Mouse (Mus musculus) heart, embryonic 11.5 days (tissue): ENCODE results near the gene Klrc3. TPM values are rescaled to one million over a fixed set of nuclear protein-coding genes. Genes with fewer than 3 reads are reported as not detected.
"Not testable (repeated sequence)": the region's sequence is repeated elsewhere in the genome, so short reads cannot be mapped to it uniquely, and the experiment has no call there.

Source experiments
- ATAC-seq: fragments of 200-750 bp; cut with Nextera tagmentation; replicated peaks from 2 replicates; pipeline ENCODE4 v1.8.0; 2017; ENCODE audit warnings: moderate library complexity; ENCODE audit not compliant: insufficient number of reproducible peaks, low FRiP score, low TSS enrichment
- H3K27ac ChIP-seq: fragments of 300-500 bp; sonication (generic); 2 replicates; pipeline ENCODE4 v1.5.1; 2014; ENCODE audit warnings: mild to moderate bottlenecking, low read depth, low read length
- H3K27me3 ChIP-seq: fragments of 300-500 bp; sonication (generic); 2 replicates; pipeline ENCODE4 v1.6.1; 2014; ENCODE audit warnings: mild to moderate bottlenecking, low read length, mixed read lengths; ENCODE audit not compliant: control insufficient read depth, insufficient read depth
- H3K36me3 ChIP-seq: fragments of 300-500 bp; sonication (generic); 2 replicates; pipeline ENCODE4 v1.6.1; 2014; ENCODE audit warnings: mild to moderate bottlenecking, low read length, moderate library complexity, mixed read lengths; ENCODE audit not compliant: control insufficient read depth, insufficient read depth
- H3K4me1 ChIP-seq: fragments of 300-500 bp; sonication (generic); 2 replicates; pipeline ENCODE4 v1.6.1; 2014; ENCODE audit warnings: low read length; ENCODE audit not compliant: control insufficient read depth, insufficient read depth
- H3K4me2 ChIP-seq: fragments of 300-500 bp; sonication (generic); 2 replicates; pipeline ENCODE4 v1.6.1; 2014; ENCODE audit warnings: mild to moderate bottlenecking, moderate library complexity
- H3K4me3 ChIP-seq: fragments of 300-500 bp; sonication (generic); 2 replicates; pipeline ENCODE4 v1.5.1; 2014; ENCODE audit warnings: low read depth, low read length
- H3K9ac ChIP-seq: fragments of 300-500 bp; sonication (generic); 2 replicates; pipeline ENCODE4 v1.6.1; 2014; ENCODE audit warnings: mild to moderate bottlenecking, low read depth, low read length, moderate library complexity
- H3K9me3 ChIP-seq: fragments of 300-500 bp; sonication (generic); replicated peaks from 2 replicates; pipeline ENCODE4 v1.6.1; 2016; ENCODE audit warnings: low read length; ENCODE audit not compliant: control insufficient read depth
- WGBS: fragments of 180-500 bp; shearing (Covaris S2); extraction: QIAGEN DNeasy Blood & Tissue Kit; methylation state at CpG from one replicate; pipeline ENCODE4 v1.1.7; 2014; ENCODE audit not compliant: insufficient replicate concordance; 5-methylcytosine and 5-hydroxymethylcytosine counted together
- polyA plus RNA-seq: library from polyadenylated mRNA; unstranded; fragments of >200 nt; fragmentation: Nextera tagmentation; extraction: Ambion mirVana; gene quantifications from 2 replicates; pipeline ENCODE4 v1.2.1, GENCODE M21; 2014

Klrc3 gene
- polyA plus RNA-seq = not detected in 2 replicates

- not testable (repeated sequence) for H3K9me3 ChIP-seq, H3K27ac ChIP-seq, H3K9ac ChIP-seq, ATAC-seq, H3K4me2 ChIP-seq, H3K4me1 ChIP-seq, H3K36me3 ChIP-seq, H3K27me3 ChIP-seq, H3K4me3 ChIP-seq
- 78% methylated on average over 3 of the region's 3 CpGs for WGBS
Measured at GRCm38 (mm10) chr6:129643237-129643636, at the start of gene Klrc3. Klrc3 (minus strand) TSS chr6:129643337.

DNA sequence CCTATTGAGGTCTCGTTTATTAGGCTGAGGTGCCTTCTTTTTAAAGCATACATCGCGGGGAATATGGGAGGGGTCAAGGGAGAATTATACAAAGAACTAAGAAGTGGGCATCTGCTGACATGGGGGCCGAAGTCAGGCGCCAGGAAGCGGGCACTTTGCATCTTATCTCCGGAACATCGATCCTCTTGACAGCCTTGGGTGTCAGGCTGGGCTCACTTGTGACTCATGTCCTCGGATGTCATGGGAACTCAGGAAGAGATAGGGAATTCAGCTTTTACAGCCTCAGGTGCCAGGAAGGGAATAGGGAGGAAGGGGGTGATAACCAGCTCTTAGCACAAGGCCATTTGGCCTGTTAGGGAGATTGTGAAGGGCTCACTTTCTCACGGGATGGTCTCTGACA, 48.3 kb upstream of the Klrc3 start:
- ATAC-seq, H3K4me2 ChIP-seq, H3K27ac ChIP-seq, H3K36me3 ChIP-seq, H3K4me1 ChIP-seq, H3K4me3 ChIP-seq, H3K27me3 ChIP-seq, H3K9ac ChIP-seq, H3K9me3 ChIP-seq: not testable (repeated sequence)
- whole genome bisulfite sequencing = 50% methylated on average over 10 of the region's 10 CpGs

DNA sequence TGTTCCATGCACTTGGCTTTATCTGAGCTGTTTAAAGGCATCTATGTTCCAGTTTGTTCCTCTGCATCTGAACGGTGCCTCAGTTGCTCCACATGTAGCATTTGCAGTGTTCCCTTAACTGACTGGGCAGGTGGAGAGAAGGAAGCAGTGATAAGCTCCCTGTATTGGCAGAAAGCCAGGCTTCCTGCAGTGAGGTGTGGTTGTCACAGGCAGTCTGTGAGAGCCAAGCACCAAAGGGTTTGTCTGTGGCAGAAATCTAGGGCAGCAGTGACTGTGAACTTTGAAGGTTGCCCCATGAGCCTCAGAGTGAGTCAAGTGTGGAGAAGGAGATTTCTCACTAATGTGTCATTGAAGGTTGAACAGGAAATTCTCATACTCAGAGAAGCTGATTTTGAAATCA, 37.2 kb upstream of the Klrc3 start:
- H3K27me3 ChIP-seq = no peaks in the 10 kb centered on the region
- no peak for ATAC-seq
- H3K27ac ChIP-seq = no peak overlapping the region
- no peak overlapping the region for H3K9ac ChIP-seq
- H3K4me1 ChIP-seq = no peaks in the 10 kb centered on the region
- H3K36me3 ChIP-seq = no peaks in the 10 kb centered on the region
- no peak overlapping the region for H3K4me3 ChIP-seq
- WGBS = 46% methylated on average over 1 of the region's 1 CpGs
- H3K9me3 ChIP-seq = no peaks in the 10 kb centered on the region
- H3K4me2 ChIP-seq = no peak overlapping the region

DNA sequence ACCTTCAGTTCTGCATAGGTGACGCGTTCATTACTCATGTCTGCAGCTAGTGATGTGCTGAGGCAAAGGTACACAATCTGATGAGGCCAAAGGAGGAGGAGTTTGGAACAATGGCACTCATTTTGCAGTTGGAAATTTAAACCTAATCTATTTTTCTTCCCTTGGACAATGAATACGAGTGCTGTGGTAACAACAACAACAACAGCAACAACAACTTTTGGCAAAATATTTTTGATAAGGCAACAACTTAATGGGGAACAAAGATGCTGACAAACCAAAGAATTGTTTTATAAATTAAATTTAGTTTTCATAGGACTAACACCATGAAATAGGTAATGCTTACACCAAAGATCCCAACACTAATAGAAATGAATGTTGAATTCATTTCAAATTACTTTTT, 35.7 kb upstream of the Klrc3 start, which contains the start of gene Klrc1:
TSS of gene Klrc1 (minus strand) at position 101 of the 400 bp plus-strand sequence.
- H3K27ac ChIP-seq = no peak within 1 kb of the TSS
- H3K9ac ChIP-seq = no peak within 1 kb of the TSS
- H3K27me3 ChIP-seq = no peaks in the 10 kb centered on the region
- WGBS = 73% methylated on average over 3 of the region's 3 CpGs
- no peak for ATAC-seq
- no peak within 1 kb of the TSS for H3K4me2 ChIP-seq
- H3K4me3 ChIP-seq = no peak within 1 kb of the TSS
- H3K36me3 ChIP-seq = no peaks in the 10 kb centered on the region
- H3K9me3 ChIP-seq = no peaks in the 10 kb centered on the region
- no peaks in the 10 kb centered on the region for H3K4me1 ChIP-seq

GRCm38 (mm10) chr6:129661301-129661700, 18.2 kb upstream of the Klrc3 start:
- not testable (repeated sequence) for H3K36me3 ChIP-seq, H3K9me3 ChIP-seq, H3K27ac ChIP-seq, ATAC-seq, H3K4me1 ChIP-seq, H3K4me3 ChIP-seq, H3K27me3 ChIP-seq, H3K9ac ChIP-seq, H3K4me2 ChIP-seq
- no CpG with 5 or more reads among the region's 3 CpGs for WGBS

GRCm38 (mm10) chr6:129660589-129660988, 17.5 kb upstream of the Klrc3 start, which contains the start of gene Klrc2:
Klrc2 (minus strand) TSS chr6:129660689.
- H3K9me3 ChIP-seq, H3K4me3 ChIP-seq, H3K4me1 ChIP-seq, H3K27ac ChIP-seq, H3K9ac ChIP-seq, ATAC-seq, H3K36me3 ChIP-seq, H3K4me2 ChIP-seq, H3K27me3 ChIP-seq: not testable (repeated sequence)
- 67% methylated on average over 4 of the region's 4 CpGs for WGBS

DNA sequence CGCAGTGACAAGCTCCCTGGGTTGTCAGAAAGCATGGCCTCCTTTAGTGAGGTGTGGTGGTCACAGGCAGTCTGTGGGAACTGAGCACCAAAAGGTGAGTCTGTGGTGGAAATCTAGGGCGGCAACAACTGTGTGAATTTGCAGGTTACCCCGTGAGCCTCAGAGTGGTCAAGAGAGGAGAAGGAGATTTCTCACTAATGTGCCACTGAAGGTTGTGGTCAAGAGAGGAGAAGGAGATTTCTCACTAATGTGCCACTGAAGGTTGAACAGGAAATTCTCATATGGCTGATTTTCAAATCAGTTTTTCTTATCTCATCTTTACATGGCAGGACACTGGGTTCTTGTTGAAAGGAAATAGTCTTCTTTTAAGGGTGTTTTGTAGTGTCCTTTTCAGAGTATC, 917 bp upstream of the Klrc3 start:
- not testable (repeated sequence) for H3K36me3 ChIP-seq, H3K4me2 ChIP-seq, H3K4me1 ChIP-seq, H3K27ac ChIP-seq, H3K4me3 ChIP-seq, H3K9ac ChIP-seq, H3K27me3 ChIP-seq, H3K9me3 ChIP-seq, ATAC-seq
- WGBS = 57% methylated on average over 1 of the region's 3 CpGs

GRCm38 (mm10) chr6:129631046-129631445, 12.1 kb downstream of the Klrc3 start:
- H3K4me2 ChIP-seq, H3K36me3 ChIP-seq, H3K27ac ChIP-seq, H3K27me3 ChIP-seq, H3K4me1 ChIP-seq, H3K4me3 ChIP-seq, H3K9ac ChIP-seq, ATAC-seq, H3K9me3 ChIP-seq: not testable (repeated sequence)
- 68% methylated on average over 2 of the region's 2 CpGs for WGBS

DNA sequence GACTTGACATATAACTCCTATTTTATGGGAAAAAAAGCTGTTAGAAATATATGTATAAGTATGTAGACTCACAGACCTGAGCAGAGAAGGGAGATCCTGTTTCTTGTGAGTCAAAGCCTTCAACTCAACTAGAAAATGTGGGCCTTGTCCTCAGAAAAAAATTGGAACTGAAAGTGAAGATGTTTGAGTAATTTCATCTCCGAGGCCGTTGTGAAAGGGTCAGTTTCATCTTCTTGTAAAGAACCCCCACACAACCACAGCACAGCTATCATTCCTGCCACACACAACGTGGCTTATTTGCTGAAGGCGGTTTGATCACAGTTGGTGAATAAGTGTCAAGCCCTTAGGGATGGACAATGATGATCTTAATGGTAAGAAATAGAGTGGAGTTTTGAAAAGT, 19.4 kb downstream of the Klrc3 start, which contains the start of gene Klrk1:
TSS of gene Klrk1 (minus strand) at position 130 of the 400 bp plus-strand sequence.
- Histone ChIP-seq H3K9ac (no peak within 1 kb of the TSS), H3K4me1 (no peaks in the 10 kb centered on the region), H3K27me3 (no peaks in the 10 kb centered on the region), H3K4me2 (no peak within 1 kb of the TSS), H3K9me3 (no peaks in the 10 kb centered on the region), H3K27ac (no peak within 1 kb of the TSS), H3K4me3 (no peak within 1 kb of the TSS), H3K36me3 (no peaks in the 10 kb centered on the region)
- ATAC-seq = no peak
- 78% methylated on average over 4 of the region's 4 CpGs for WGBS
